Mouse (Mus musculus) lung, adult 2 months (tissue): Measurements from ENCODE around the gene App.

ENCODE experiments used
- CTCF ChIP-seq: fragments of 200-500 bp; IDR thresholded peaks from 2 replicates; pipeline ENCODE4 v1.5.1; 2011; ENCODE audit warnings: mild to moderate bottlenecking, low read length, control low read depth; ENCODE audit not compliant: insufficient read depth
- POLR2A ChIP-seq: fragments of 200-500 bp; IDR thresholded peaks from 2 replicates; pipeline ENCODE4 v1.6.1; 2011; ENCODE audit warnings: low read depth, mild to moderate bottlenecking, control low read depth, low read length, borderline replicate concordance; ENCODE audit errors: extremely low read depth

DNA sequence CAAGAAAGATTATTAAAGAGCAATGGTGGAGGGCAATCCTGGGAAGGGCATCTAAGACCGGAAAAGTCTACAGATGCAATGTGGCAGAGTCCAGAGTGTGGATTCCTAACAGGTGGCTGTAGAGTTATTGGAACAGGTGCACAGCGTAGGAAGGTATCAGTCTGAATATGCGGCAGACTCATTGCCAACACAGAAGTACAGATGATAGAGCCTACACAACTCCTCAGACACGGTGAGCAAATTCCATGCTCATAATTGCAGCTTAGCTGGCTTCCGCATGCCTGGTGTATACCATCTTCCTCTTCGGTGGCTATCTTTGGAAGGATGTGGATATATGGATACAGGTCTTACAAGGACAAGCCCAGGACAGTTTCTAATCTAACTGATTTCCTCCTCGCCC is 204.5 kb downstream of the App start:
- TF ChIP-seq CTCF (no peak), POLR2A (no peak)
